Mouse (Mus musculus): ENCODE measurements around the gene Tchp.
A peak's percentile ranks its signal among the peaks of the same experiment; 100 is the strongest.

The Tchp gene

DNA sequence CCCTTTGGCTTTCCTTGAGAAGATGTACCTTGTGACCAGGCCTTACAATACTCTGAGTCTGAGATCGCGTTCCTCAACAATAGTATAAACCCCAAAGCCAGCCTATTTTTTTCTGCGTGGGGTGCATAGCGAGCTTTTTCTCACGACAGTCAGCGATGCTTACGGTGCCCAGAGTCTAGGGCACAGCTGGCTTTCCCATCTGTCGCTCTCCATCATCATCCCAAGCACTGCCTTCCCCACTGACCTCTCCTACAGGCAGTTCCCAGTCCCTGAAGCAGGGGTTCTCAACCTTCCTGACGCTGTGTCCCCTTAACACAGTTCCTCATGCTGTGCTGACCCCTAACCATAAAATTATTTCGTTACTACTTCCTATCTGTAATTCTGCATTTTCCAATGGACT lies 35.0 kb downstream of the Tchp start:
- DNase-seq, result no peak

DNA sequence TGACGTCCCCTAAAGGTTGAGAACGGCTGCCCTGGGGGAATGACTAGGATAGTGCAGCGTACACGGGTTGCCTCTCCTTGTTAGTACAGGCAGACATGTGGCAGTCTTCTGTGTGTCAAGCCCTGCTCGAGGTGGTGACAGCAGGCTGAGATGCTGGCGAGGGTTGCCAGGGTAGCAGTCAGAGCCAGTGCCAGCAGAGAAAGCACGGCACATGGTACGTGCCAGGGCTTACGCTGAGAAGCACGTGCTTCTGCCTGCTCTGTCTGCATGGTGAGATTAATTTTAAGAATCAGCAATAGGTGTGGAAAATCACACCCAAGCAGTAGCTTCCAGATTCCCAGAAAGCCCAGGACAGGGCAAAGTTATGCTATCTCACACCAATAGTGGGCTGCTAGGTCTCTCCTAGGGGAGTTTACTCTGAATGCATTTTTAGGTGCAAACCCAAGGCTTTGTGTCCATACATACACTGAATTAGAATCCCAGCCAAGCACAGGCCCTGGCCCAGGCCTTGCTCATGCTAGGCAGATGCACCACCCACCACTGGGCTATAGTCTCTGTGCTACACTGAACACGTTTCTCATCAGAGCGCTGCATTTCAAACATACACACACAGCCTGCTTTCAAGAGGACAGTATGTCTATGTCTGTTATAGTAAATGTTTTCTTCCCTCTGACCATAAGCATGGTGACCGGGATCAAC lies 35.6 kb downstream of the Tchp start:
- DNase-seq, result no peak

DNA sequence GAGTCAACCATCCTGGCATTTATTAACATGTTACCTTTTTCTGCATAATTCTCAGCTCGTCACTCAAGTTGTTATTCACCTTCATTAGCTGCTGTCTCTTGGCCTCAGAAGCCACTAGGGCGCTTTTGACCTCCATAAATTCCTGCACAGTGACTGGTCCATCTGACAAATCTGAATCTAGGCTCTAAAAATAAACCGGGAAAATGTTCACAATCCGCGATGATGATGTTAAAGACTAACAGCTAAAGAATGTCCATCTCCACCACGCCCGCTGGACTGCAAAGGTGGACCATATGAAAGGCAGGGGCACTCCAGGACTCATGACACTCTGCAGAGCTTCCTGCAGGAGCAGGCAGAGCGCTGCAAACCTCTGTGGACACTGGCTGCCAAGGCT lies 36.1 kb downstream of the Tchp start:
- DNase-seq, result no peak

DNA sequence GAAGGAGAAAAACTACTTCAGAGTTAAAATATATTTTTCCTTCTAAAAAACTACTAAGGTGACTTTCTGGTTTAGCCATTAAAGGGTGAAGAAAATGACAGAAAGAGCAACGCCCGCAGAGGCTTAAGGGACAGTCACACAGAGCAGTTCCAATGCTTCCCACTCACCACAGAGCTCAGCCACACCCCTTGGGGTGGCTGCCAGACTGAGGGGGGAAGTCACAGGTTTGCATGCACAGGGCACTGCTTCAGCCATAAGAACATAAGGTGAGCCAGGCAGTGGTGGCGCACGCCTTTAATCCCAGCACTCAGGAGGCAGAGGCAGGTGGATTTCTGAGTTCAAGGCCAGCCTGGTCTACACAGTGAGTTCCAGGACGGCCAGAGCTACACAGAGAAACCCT lies 38.0 kb downstream of the Tchp start:
- DNase-seq, result no peak

DNA sequence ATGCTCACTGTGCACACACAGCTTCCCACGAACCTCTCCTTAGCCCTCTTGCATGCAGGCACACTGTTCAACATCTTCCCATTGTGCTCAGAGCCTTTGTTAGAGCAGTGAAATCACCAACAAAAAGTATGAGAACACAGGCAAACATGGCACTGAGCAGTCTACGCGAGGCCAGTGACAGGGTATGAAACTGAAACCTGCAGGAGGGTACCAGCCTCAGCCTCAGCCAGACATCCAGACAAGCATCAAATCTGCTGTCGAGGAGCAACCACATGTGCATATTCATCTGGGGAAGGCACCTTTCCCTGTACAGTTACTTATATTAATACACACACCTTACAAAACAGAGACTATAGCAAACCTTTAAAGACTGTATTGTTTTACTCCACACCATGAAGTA lies 39.3 kb downstream of the Tchp start:
- DNase-seq, result no peak

DNA sequence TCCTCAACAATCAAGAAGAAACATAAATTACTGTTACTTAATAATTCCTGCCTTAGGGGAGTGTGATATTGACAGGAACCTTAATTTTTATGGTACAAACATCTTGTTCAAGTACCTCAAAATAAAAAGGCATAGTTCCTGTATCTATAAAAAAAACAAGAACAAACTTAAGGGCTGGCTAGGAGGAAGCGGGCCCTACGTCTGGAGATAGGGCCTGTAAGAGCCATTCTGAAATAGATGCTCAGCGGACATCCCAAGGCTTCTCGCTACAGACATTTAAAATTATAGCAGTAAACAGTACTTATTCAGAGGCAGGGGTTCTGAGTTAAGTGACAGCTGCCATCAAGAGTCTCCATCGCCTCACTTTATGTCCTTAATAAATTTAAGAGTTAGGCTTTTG lies 40.0 kb downstream of the Tchp start:
- DNase-seq, result no peak

DNA sequence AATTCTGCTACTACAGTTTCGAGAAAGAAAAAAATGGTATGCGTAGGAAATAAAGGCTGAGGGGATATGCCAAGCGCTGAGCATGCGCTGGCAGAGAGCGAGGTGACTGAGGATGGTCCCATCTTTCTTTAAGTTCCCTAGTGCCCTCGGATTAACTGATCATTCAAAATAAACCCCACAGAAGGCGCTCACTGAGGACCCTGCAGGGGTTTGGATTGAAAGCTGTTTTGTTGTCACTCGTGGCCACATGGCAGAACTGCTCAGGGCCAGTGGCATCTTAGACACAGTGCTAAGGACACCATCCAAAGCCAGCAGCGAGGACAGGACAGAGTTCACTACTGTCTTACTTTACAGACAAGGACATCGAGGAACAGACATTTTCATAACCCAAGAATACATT lies 42.8 kb downstream of the Tchp start:
- DNase-seq, result no peak

DNA sequence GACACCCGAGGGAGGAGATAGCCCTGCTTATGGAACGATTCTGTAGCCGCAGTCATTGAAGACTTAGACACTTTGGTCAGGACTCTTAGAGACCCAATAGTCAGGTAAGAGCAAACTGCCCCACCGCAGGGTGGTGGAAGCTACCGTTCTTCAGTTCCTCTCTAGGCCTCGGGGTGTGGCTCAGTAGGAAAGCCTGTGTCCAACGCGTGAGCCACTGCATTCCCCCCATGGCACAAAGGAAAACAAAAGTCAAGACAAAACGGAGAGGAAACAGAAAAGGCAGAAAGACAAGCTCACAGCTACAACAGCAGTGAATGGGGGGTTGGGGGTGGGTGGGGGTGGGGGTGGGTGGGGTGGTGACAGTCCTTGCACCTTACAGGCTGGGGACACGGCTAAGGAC lies 44.8 kb downstream of the Tchp start:
- DNase-seq, result no peak

DNA sequence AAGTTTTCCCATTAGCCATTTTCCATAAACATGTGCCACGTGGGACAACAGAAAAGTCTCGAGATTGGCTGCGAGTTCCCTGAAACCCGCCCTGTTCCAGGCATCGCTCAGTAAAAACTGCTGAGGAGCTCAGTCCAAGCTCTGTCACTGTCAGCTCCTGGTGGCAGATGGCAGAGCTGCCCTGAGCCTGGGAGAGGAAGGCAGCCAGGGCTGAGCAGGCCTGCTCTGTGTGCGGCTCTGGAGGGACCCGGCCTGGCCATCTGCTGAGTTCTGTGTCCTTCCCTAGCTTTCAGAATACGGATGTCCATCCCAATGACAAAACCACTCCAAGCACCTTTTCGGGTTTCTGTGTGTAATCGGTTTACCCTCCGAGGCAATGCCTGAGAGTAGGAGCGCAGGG lies 45.8 kb downstream of the Tchp start:
- no peak for DNase-seq

DNA sequence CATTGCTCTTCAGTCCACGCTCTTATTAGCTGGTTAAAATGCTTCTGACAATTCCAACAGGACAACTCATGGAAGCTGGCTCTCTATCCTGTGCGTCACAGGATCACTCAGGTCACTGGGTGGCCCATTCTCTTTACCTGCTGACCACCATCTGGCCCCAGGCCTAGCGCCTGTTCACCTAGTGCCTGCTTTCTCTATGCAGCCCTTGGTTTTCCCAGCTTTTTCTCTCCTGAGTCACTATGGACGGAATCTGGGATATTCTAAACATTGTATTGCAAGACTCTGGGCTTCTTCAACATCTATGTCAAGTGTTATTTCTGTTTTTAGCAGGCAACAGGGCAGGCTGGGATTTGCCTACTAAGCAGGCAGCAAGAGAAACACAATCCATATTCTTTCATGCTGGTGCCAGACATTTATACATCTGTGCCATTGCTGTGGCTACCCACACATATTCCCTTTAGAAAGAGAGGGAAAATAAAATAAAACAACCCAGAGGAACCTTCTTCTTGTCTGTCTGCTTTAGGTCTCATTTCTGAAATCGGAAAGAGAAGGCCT lies 52.1 kb downstream of the Tchp start:
- no peak for DNase-seq

DNA sequence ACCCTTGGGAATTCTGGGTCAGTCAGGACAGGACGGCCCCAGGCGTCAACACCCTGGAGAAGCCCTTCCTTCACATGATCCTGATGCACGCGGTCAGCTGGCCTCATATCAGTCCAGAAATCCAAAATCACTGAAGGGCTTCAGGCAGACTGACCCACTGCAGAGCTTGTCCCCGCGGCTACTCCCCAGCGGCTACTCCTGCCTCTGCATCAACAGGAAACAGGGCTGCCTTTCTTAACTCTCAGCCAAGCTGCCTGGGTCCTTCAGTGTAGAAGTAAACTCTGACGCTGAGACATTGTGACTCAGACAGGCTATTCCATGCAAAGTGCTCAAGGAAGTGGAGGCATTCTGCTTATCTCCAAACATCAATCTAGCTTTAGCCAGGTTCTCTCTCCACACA lies 54.4 kb downstream of the Tchp start:
- no peak for DNase-seq

DNA sequence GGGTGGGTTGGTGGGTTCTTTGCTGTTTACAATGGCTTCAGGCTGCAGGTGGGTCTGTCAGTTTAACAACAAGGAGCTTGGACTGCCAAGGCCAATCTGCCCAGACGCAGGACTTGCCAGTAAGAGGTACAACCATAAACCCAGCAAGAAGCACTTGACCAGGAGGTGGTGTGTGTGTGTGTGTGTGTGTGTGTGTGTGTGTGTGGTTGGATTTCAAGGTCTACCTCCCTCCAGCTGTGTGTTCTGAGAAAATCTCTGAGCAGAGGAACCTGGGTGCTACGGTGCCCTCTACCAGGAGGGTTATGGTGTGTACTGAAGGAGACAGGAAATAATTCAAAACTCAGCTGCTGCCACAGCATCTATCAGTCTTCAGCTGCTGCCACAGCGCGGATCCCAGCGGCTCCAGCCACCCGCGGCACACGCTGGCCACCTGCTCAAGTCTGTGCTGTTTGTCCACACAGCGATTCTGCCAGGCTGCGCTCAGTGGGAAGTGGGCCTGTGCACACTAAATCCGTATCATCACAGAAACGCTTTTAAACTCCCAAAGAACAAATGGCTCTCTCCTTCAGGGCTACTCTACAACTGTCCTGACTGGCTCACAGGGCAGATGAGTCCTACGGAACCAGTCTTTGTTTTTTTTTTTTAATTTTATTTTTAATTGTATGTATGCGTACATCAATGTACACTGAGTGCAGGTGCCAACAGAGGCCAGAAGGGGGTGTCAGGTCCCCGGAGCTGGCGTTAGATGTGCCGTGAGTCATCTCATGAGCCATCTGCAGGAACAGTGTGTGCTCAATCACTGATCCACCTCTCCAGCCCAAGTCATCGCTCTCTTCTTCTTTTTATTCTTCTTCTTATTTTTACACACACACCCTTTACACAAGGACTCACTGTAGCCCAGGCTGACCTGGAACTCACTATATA lies 57.5 kb downstream of the Tchp start:
- DNase-seq, result peak in 1 of 2 experiments; percentile 30

DNA sequence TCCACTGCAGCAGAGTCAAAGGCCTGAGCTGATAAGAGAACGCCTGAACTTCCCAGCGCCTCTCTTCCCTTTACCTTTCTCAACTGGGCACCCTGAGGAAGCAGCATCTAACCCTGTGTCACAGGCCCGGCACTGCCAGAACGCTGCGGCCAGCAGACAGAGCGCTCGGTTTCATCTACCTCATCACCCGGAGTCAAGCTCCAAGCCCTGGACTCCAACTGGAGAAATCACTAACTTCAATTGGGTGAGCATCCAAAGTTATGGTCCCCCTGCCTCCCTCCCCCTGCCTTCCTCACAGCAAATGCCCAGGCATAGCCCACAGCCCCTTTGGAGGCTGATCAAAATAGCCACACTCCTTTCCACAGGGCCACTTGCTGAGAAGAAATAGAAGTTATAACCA lies 59.1 kb downstream of the Tchp start:
- no peak for DNase-seq

DNA sequence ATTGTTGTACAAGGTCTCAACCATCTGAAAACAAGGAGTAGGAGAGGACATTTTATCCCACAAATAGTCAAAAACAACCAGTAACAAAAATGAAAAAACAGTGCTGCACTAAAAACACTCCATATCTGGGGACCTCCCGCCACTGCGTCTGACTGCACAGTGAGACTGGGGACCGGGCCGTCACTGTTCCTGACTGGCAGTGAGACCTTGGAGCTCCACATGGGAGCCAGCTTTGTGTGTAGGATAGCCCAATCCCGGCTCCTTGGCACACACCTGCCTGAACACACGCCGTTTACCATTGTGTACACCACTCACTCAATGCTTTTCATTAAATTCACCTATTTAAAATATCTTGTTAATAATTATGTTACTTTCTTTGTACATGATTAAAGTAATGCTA lies 59.6 kb downstream of the Tchp start:
- DNase-seq, result no peak

DNA sequence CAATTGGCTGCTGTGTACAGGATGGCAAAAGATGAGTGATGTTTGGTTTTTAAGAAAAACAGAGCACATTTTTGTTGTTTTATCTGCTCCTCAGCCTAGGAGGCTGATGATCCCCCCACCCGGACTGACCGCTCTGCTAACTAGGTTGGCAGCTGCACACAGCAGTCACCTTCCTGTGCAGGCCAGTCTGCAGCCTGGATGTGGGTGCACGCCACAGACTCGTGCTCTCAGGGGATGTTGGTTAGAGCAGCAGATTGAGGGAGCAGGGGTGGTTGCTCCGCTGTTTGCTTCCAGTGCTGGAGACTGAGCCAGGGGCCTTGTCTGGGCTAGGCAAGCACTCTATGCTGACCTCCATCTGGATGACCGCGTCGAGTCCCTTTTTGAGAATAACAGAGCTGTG lies 62.2 kb downstream of the Tchp start:
- DNase-seq, result no peak

DNA sequence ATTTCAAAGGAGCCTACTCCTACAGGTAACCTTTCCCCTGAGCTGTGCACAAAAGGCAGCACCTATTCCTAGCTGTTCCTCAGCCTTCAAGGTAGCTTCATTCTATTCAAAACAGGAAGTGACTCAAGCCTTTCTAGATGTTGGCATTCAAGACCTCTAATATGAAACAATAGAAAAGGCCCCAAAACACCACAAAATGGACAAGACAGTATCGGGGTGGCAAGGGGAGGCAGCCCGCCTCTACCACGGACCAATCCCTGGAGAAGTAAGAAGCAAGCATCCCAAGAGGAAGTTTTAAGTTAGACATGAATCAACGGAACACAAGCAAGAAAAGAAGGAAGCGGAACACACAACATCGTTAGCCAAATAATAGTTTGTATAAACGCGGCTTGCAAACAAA lies 64.2 kb downstream of the Tchp start:
- no peak for DNase-seq

All from kidney, postnatal 4 days (tissue).